Mouse (Mus musculus) liver, embryonic 14.5 days (tissue): ENCODE data around the gene Pde9a. TPM values are rescaled to one million over a fixed set of nuclear protein-coding genes. Genes with fewer than 3 reads are reported as not detected.
A peak's percentile ranks its signal among the peaks of the same experiment; 100 is the strongest.

ENCODE experiments used
- ATAC-seq: fragments of 200-750 bp; cut with Nextera tagmentation; 2 replicates; pipeline ENCODE4 v1.8.0; 2017; ENCODE audit warnings: moderate number of reproducible peaks, mild to moderate bottlenecking, moderate library complexity; ENCODE audit not compliant: insufficient read depth
- DNase-seq, 3 experiments: peaks; one replicate each; pipeline ENCODE4 v3.0.0-alpha.2; 2012 to 2013; ENCODE audit warnings: low read depth in 3 of 3, low spot score in 3 of 3
- H3K27ac ChIP-seq: fragments of 300-500 bp; sonication (generic); 2 replicates; pipeline ENCODE4 v1.5.1; 2014; ENCODE audit warnings: moderate library complexity, mild to moderate bottlenecking, control low read depth, inconsistent platforms
- H3K27me3 ChIP-seq: fragments of 300-500 bp; sonication (generic); 2 replicates; pipeline ENCODE4 v1.6.1; 2014; ENCODE audit warnings: mild to moderate bottlenecking, low read length, moderate library complexity; ENCODE audit not compliant: control insufficient read depth, insufficient read depth
- H3K36me3 ChIP-seq: fragments of 300-500 bp; sonication (generic); replicated peaks from 2 replicates; pipeline ENCODE4 v1.6.1; 2014; ENCODE audit warnings: low read depth; ENCODE audit not compliant: control insufficient read depth, insufficient read depth
- H3K4me1 ChIP-seq, 2 experiments: fragments of 200-500 bp in 1 of 2; fragments of 300-500 bp in 1 of 2; sonication (generic) in 1 of 2; replicated peaks; 2 replicates each; pipeline ENCODE4 v1.6.1; 2012 to 2014; ENCODE audit warnings: antibody characterized with exemption in 1 of 2, inconsistent platforms in 1 of 2, low read length in 1 of 2; ENCODE audit not compliant: control insufficient read depth in 2 of 2, insufficient read depth in 2 of 2
- H3K4me2 ChIP-seq: fragments of 300-500 bp; sonication (generic); 2 replicates; pipeline ENCODE4 v1.6.1; 2014; ENCODE audit warnings: low read depth, mild to moderate bottlenecking, control low read depth, moderate library complexity
- H3K4me3 ChIP-seq, 2 experiments: fragments of 200-500 bp in 1 of 2; fragments of 300-500 bp in 1 of 2; sonication (generic) in 1 of 2; 2 replicates each; pipeline ENCODE4 v1.5.1; 2012 to 2014; ENCODE audit warnings: low read depth in 2 of 2, low read length in 2 of 2, mild to moderate bottlenecking in 2 of 2, control low read depth in 1 of 2, inconsistent platforms in 1 of 2, moderate library complexity in 1 of 2; ENCODE audit not compliant: insufficient read depth in 1 of 2
- H3K9ac ChIP-seq: fragments of 300-500 bp; sonication (generic); replicated peaks from 2 replicates; pipeline ENCODE4 v1.6.1; 2014; ENCODE audit warnings: mild to moderate bottlenecking, control low read depth, moderate library complexity
- H3K9me3 ChIP-seq: fragments of 300-500 bp; sonication (generic); 2 replicates; pipeline ENCODE4 v1.6.1; 2016; ENCODE audit warnings: low read length, mixed read lengths; ENCODE audit not compliant: control insufficient read depth
- CTCF ChIP-seq: IDR thresholded peaks from 2 replicates; pipeline ENCODE4 v1.5.1; 2016; ENCODE audit warnings: antibody characterized with exemption, low read depth, control low read depth
- EP300 ChIP-seq: IDR thresholded peaks from 2 replicates; pipeline ENCODE4 v1.6.1; 2016; ENCODE audit warnings: antibody characterized with exemption, low read depth
- WGBS: fragments of 180-500 bp; shearing (Covaris S2); extraction: QIAGEN DNeasy Blood & Tissue Kit; methylation state at CpG from one replicate; pipeline ENCODE4 v1.1.7; 2014; ENCODE audit not compliant: insufficient replicate concordance; 5-methylcytosine and 5-hydroxymethylcytosine counted together
- polyA plus RNA-seq, 2 experiments: library from polyadenylated mRNA; depleted of rRNA in 1 of 2; stranded (reverse) in 1 of 2; unstranded in 1 of 2; fragments of >200 nt; fragmentation: Nextera tagmentation in 1 of 2; extraction: Ambion mirVana in 1 of 2; gene quantifications; 2 replicates each; pipeline versions ENCODE4 v1.2.1 to v1.2.3; 2012 to 2014

Gene Pde9a
- polyA plus RNA-seq, 2 experiments: 2.8 to 3.6 TPM

- H3K27me3 ChIP-seq: no peaks in the 10 kb centered on the region
- H3K9me3 ChIP-seq: no peaks in the 10 kb centered on the region
- TF ChIP-seq EP300 (no peak), CTCF (no peak)
- H3K36me3 ChIP-seq: no peaks in the 10 kb centered on the region
- WGBS: 42% methylated on average over 6 of the region's 6 CpGs
- no peak overlapping the region for H3K4me2 ChIP-seq
- no peaks in the 10 kb centered on the region for H3K4me1 ChIP-seq
- no peak for DNase-seq
- ATAC-seq: no peak
- H3K27ac ChIP-seq: no peak overlapping the region
- no peak overlapping the region for H3K9ac ChIP-seq
- no peak overlapping the region for H3K4me3 ChIP-seq
Measured at GRCm38 (mm10) chr17:31487433-31488060, 101.5 kb downstream of the Pde9a start.

- no peak for ATAC-seq
- Histone ChIP-seq H3K27me3 (no peaks in the 10 kb centered on the region), H3K4me2 (no peak overlapping the region), H3K9ac (no peak overlapping the region), H3K27ac (no peak overlapping the region), H3K4me1 (no peaks in the 10 kb centered on the region), H3K9me3 (no peaks in the 10 kb centered on the region), H3K4me3 (no peak overlapping the region), H3K36me3 (peaks cover 8% of the 10 kb centered on the region; the same call in 1 of the 2 replicates)
- TF ChIP-seq EP300 (no peak), CTCF (no peak)
- no peak for DNase-seq
Measured at GRCm38 (mm10) chr17:31491355-31491754, 105.3 kb downstream of the Pde9a start.

GRCm38 (mm10) chr17:31492416-31492815 is 106.4 kb downstream of the Pde9a start:
- Histone ChIP-seq H3K9me3 (no peaks in the 10 kb centered on the region), H3K4me3 (no peak overlapping the region), H3K36me3 (peaks cover 13% of the 10 kb centered on the region), H3K27ac (no peak overlapping the region), H3K27me3 (no peaks in the 10 kb centered on the region), H3K4me1 (no peaks in the 10 kb centered on the region), H3K4me2 (no peak overlapping the region), H3K9ac (no peak overlapping the region)
- 0% methylated on average over 2 of the region's 2 CpGs for WGBS
- ATAC-seq: no peak
- DNase-seq: peak; percentile 36 to 50 (median 47)
- TF ChIP-seq CTCF (peak; percentile 95), EP300 (no peak)

GRCm38 (mm10) chr17:31494989-31495388 is 109.0 kb downstream of the Pde9a start:
- no peak for TF ChIP-seq EP300
- TF ChIP-seq CTCF: no peak
- H3K27me3 ChIP-seq: no peaks in the 10 kb centered on the region
- no peak for DNase-seq
- no peak for ATAC-seq
- WGBS: 68% methylated on average over 1 of the region's 1 CpGs
- no peaks in the 10 kb centered on the region for H3K4me1 ChIP-seq
- no peak overlapping the region for H3K4me3 ChIP-seq
- H3K9me3 ChIP-seq: no peaks in the 10 kb centered on the region
- no peak overlapping the region for H3K9ac ChIP-seq
- H3K4me2 ChIP-seq: no peak overlapping the region
- peaks cover 28% of the 10 kb centered on the region for H3K36me3 ChIP-seq
- H3K27ac ChIP-seq: no peak overlapping the region

GRCm38 (mm10) chr17:31497726-31498125 is 111.7 kb downstream of the Pde9a start:
- Histone ChIP-seq H3K9ac (no peak overlapping the region), H3K36me3 (peaks cover 34% of the 10 kb centered on the region), H3K27ac (no peak overlapping the region), H3K9me3 (no peaks in the 10 kb centered on the region), H3K4me1 (peaks cover 8% of the 10 kb centered on the region in 2 experiments), H3K27me3 (no peaks in the 10 kb centered on the region), H3K4me3 (no peak overlapping the region), H3K4me2 (no peak overlapping the region)
- ATAC-seq (no peak), DNase-seq (no peak)
- WGBS: 72% methylated on average over 6 of the region's 6 CpGs
- TF ChIP-seq CTCF (no peak), EP300 (no peak)
